Mouse (Mus musculus): Measurements from ENCODE around the gene Nfatc3. TPM values are rescaled to one million over a fixed set of nuclear protein-coding genes. Genes with fewer than 3 reads are reported as not detected.

The Nfatc3 gene
- total and polyA plus RNA-seq, 3 experiments = 29.0 to 96.3 (median 37.8) TPM

DNA sequence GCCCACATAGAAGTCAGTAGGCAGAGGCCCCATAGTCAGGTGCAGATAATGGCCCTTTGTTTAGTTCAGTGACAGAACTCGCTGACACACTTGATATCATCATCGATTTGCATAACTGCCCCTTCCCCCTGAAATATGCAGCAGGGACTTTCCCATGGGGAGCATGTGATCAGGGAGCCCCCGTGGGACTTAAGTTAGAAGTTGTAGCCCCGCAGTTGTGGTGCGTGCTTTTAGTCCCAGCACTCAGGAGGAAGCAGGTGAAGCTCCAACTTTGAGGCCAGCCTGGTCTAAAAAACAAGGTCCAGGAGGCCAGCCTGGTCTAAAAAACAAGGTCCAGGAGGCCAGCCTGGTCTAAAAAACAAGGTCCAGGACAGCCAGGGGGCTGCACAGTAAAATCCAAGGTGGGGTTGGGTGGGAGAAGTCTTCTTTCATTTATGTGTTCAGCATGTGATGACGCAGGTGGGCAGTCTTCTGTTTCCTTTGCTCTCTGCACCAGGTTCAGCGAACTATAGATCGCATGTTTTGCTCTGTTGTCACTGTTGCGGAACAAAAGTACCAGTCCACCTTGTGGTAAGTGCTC, 6.0 kb upstream of the Nfatc3 start:
- no peaks in the 10 kb centered on the region for H3K9me3 ChIP-seq (replicated peaks; ENCODE audit: low read length)
- DNase-seq (ENCODE audit: extremely low read depth) = peak; percentile 98
- peak overlapping the region; percentile 90; the same call in 1 of the 2 replicates for H3K4me2 ChIP-seq (ENCODE audit: insufficient read depth, low read depth, poor library complexity, severe bottlenecking)
- peak overlapping the region; percentile 96 for H3K9ac ChIP-seq (ENCODE audit: insufficient read depth, low read depth)
- H3K27ac ChIP-seq (ENCODE audit: insufficient read depth, low read depth) = peak overlapping the region; percentile 95
- dilution Hi-C loops (cut with MboI; ENCODE audit: extremely low pct_ligation_motif_present, extremely low pct_unique_long_range_greater_than_20kb, low sequenced_read_pairs) = no loop called here
- peaks cover 19 to 54% of the 10 kb centered on the region in 2 experiments for H3K4me1 ChIP-seq (ENCODE audit: control insufficient read depth in 1 of 2, insufficient read depth in 2 of 2)
- in situ Hi-C loops (cut with MboI; ENCODE audit: low pct_ligation_motif_present, low pct_unique_long_range_greater_than_20kb, low sequenced_read_pairs) = no loop called here
- H3K4me3 ChIP-seq (replicated peaks in 1 of 3; ENCODE audit: low read depth in 2 of 3, low read length in 2 of 3, poor library complexity in 1 of 3) = peak overlapping the region; percentile 60 to 90 (median 74)
- peaks cover 51% of the 10 kb centered on the region for H3K79me2 ChIP-seq (replicated peaks; ENCODE audit: control insufficient read depth, extremely low read depth, insufficient read depth, poor library complexity, severe bottlenecking)
- no peaks in the 10 kb centered on the region for H3K27me3 ChIP-seq (replicated peaks)
- H3K36me3 ChIP-seq (replicated peaks in 1 of 2; ENCODE audit: control insufficient read depth in 1 of 2, insufficient read depth in 1 of 2, low read length in 1 of 2) = peaks cover 13 to 50% of the 10 kb centered on the region in 2 experiments
- no peak for TF ChIP-seq ZC3H11A (IDR thresholded peaks at IDR 0.05; ENCODE audit: low read depth, low read length)
- no peak for TF ChIP-seq CTCF (conservative IDR thresholded peaks at IDR 0.05 in 1 of 2, IDR thresholded peaks at IDR 0.05 in 1 of 2; ENCODE audit: low read depth in 2 of 2, low read length in 2 of 2)
- peak; percentile 60 for TF ChIP-seq JUND (conservative IDR thresholded peaks at IDR 0.05; ENCODE audit: low read depth, low read length)
- no peak for TF ChIP-seq ELF1 (IDR thresholded peaks at IDR 0.05; ENCODE audit: low read depth, low read length)
- peak; percentile 78 for TF ChIP-seq CHD2 (IDR thresholded peaks at IDR 0.05; ENCODE audit: low read length)
- TF ChIP-seq ETS1 (conservative IDR thresholded peaks at IDR 0.05; ENCODE audit: low read depth, low read length) = peak; percentile 97
- TF ChIP-seq IRF4 (IDR thresholded peaks at IDR 0.05; ENCODE audit: low read depth, low read length) = peak; percentile 68
- peak; percentile 22; the same call in 1 of the 2 replicates for TF ChIP-seq CHD1 (IDR thresholded peaks at IDR 0.05; ENCODE audit: low read depth, low read length)
- TF ChIP-seq GABPA (IDR thresholded peaks at IDR 0.05; ENCODE audit: insufficient replicate concordance, low read depth, low read length) = no peak
- peak; percentile 93 for TF ChIP-seq TCF12 (IDR thresholded peaks at IDR 0.05; ENCODE audit: low read depth, low read length)
- peak; percentile 84 for TF ChIP-seq ZMIZ1 (IDR thresholded peaks at IDR 0.05; ENCODE audit: low read depth, low read length)
- TF ChIP-seq E2F4 (IDR thresholded peaks at IDR 0.05; ENCODE audit: insufficient replicate concordance, low read depth, low read length) = no peak
- TF ChIP-seq SIN3A (IDR thresholded peaks at IDR 0.05; ENCODE audit: low read length) = peak; percentile 99
- TF ChIP-seq MAX (IDR thresholded peaks at IDR 0.05; ENCODE audit: low read length) = peak; percentile 91
- TF ChIP-seq ZNF384 (IDR thresholded peaks at IDR 0.05; ENCODE audit: low read depth, low read length) = no peak; the same call in 1 of the 2 replicates
- TF ChIP-seq PAX5 (IDR thresholded peaks at IDR 0.05; ENCODE audit: low read length) = no peak
- peak; percentile 80; the same call in 1 of the 2 replicates for TF ChIP-seq KAT2A (IDR thresholded peaks at IDR 0.05; ENCODE audit: insufficient replicate concordance, low read length)
- TF ChIP-seq NRF1 (IDR thresholded peaks at IDR 0.05; ENCODE audit: low read depth, low read length) = 0 out of 2 replicates have a peak, but pooled peaks have one; percentile 31
- TF ChIP-seq POLR2A (IDR thresholded peaks at IDR 0.05; ENCODE audit: low read depth, low read length) = peak; percentile 62
- peak; percentile 86 for TF ChIP-seq MEF2A (IDR thresholded peaks at IDR 0.05; ENCODE audit: borderline replicate concordance, low read depth, low read length)
- peak; percentile 92 for TF ChIP-seq EP300 (IDR thresholded peaks at IDR 0.05; ENCODE audit: low read length)
- TF ChIP-seq MAFK (IDR thresholded peaks at IDR 0.05; ENCODE audit: insufficient replicate concordance, low read length) = peak; percentile 71; the same call in 1 of the 2 replicates
- peak; percentile 22; the same call in 1 of the 2 replicates for TF ChIP-seq JUN (IDR thresholded peaks at IDR 0.05; ENCODE audit: insufficient read depth, low read depth, low read length)
- TF ChIP-seq ZKSCAN1 (IDR thresholded peaks at IDR 0.05; ENCODE audit: borderline replicate concordance, low read depth, low read length) = no peak
- peak; percentile 95 for TF ChIP-seq BHLHE40 (IDR thresholded peaks at IDR 0.05; ENCODE audit: low read depth, low read length)
- TF ChIP-seq HCFC1 (IDR thresholded peaks at IDR 0.05; ENCODE audit: low read depth, low read length) = peak; percentile 53
- TF ChIP-seq POLR2AphosphoS2 (IDR thresholded peaks at IDR 0.05; ENCODE audit: low read depth, low read length) = no peak
- TF ChIP-seq RCOR1 (conservative IDR thresholded peaks at IDR 0.05; ENCODE audit: low read depth, low read length) = peak; percentile 88; the same call in 1 of the 2 replicates
- peak; percentile 69 for TF ChIP-seq USF2 (conservative IDR thresholded peaks at IDR 0.05; ENCODE audit: low read depth, low read length)
- TF ChIP-seq USF1 (IDR thresholded peaks at IDR 0.05; ENCODE audit: low read depth, low read length) = peak; percentile 87
- peak; percentile 62 for TF ChIP-seq NELFE (IDR thresholded peaks at IDR 0.05; ENCODE audit: low read depth, low read length)
- TF ChIP-seq MXI1 (IDR thresholded peaks at IDR 0.05; ENCODE audit: low read depth, low read length) = peak; percentile 87
- peak; percentile 71 for TF ChIP-seq MYC (IDR thresholded peaks at IDR 0.05; ENCODE audit: low read depth, low read length)
- TF ChIP-seq RAD21 (IDR thresholded peaks at IDR 0.05; ENCODE audit: low read depth, low read length) = no peak
- TF ChIP-seq UBTF (IDR thresholded peaks at IDR 0.05; ENCODE audit: low read depth, low read length) = no peak
- TF ChIP-seq TBP (conservative IDR thresholded peaks at IDR 0.05; ENCODE audit: low read depth, low read length) = peak; percentile 78
- peak; percentile 93 for TF ChIP-seq MAZ (IDR thresholded peaks at IDR 0.05; ENCODE audit: low read depth, low read length)
- TF ChIP-seq SMC3 (IDR thresholded peaks at IDR 0.05; ENCODE audit: low read depth, low read length) = no peak
